Mouse (Mus musculus) left cerebral cortex, postnatal 10 days (tissue): ENCODE results near the gene Pcgf3. TPM values are rescaled to one million over a fixed set of nuclear protein-coding genes. Genes with fewer than 3 reads are reported as not detected.
A peak's percentile ranks its signal among the peaks of the same experiment; 100 is the strongest.

Experiments
- DNase-seq, 2 experiments: peaks; one replicate each; pipeline ENCODE4 v3.0.0; 2021 to 2022; ENCODE audit warnings: low spot score in 2 of 2, mixed read lengths in 1 of 2; ENCODE audit errors: extremely low spot score in 1 of 2
- intact Hi-C: fragments of 180-260 bp; cut with DNase I; formaldehyde crosslinking; loops from one replicate; pipeline ENCODE4 v1.15.1; 2025
- total RNA-seq, 2 experiments: library from RNA; stranded (reverse); gene quantifications; 2 replicates each; pipeline ENCODE4 v1.2.3; 2021

Pcgf3 gene
- total RNA-seq, 2 experiments from 2014 or later: 61.4 to 67.5 TPM

GRCm38 (mm10) chr5:108543516-108544291 is 82.7 kb downstream of the Pcgf3 start:
- intact Hi-C loops: no loop called here
- DNase-seq: no peak

GRCm38 (mm10) chr5:108547636-108548035 is 86.6 kb downstream of the Pcgf3 start:
- no peak for DNase-seq
- intact Hi-C loops: no loop called here

GRCm38 (mm10) chr5:108549137-108549488 is 88.1 kb downstream of the Pcgf3 start:
- DNase-seq: no peak
- intact Hi-C loops: no loop called here

GRCm38 (mm10) chr5:108549489-108550206 is 88.6 kb downstream of the Pcgf3 start, which contains the start of gene Cplx1:
Cplx1 (minus strand) TSS chr5:108550024.
- peak; percentile 44 to 77 for DNase-seq
- intact Hi-C loops: no loop called here

GRCm38 (mm10) chr5:108550207-108550594 is 89.2 kb downstream of the Pcgf3 start:
- intact Hi-C loops: no loop called here
- peak; percentile 20 to 58 for DNase-seq

- DNase-seq: no peak
- intact Hi-C loops: no loop called here
Observed at GRCm38 (mm10) chr5:108554041-108554440, 93.0 kb downstream of the Pcgf3 start.

Other genes starting within 250 kb of the Pcgf3 start
- gene Dr1, start 192.3 kb upstream of the Pcgf3 start, total RNA-seq: 10 to 100 TPM; 36.9 to 37.3 TPM
- 1 to 10 TPM; 7.5 to 7.9 TPM for gene Pigg, start 148.6 kb upstream of the Pcgf3 start, total RNA-seq
- gene Gm42517, start 93.3 kb upstream of the Pcgf3 start, total RNA-seq: 10 to 100 TPM; 64.6 to 67.5 TPM
- not detected for gene Pde6b, start 72.8 kb upstream of the Pcgf3 start, total RNA-seq
- gene Atp5k, start 26.8 kb upstream of the Pcgf3 start, total RNA-seq: 100 to 1,000 TPM; 252 to 262 TPM
- gene Mfsd7a, start 12.3 kb upstream of the Pcgf3 start, total RNA-seq: under 1 TPM; 0.14 to 0.30 TPM
- gene Cplx1, start 88.8 kb downstream of the Pcgf3 start, total RNA-seq: 100 to 1,000 TPM; 381 to 412 TPM
- gene Gak, start 168.5 kb downstream of the Pcgf3 start, total RNA-seq: 10 to 100 TPM; 88.2 to 97.3 TPM
- 10 to 100 TPM; 36.9 to 38.7 TPM for gene Tmem175, start 168.5 kb downstream of the Pcgf3 start, total RNA-seq
- gene Idua, start 199.1 kb downstream of the Pcgf3 start, total RNA-seq: 1 to 10 TPM; 6.7 to 8.2 TPM
- 10 to 100 TPM; 52.6 to 54.6 TPM for gene Dgkq, start 208.4 kb downstream of the Pcgf3 start, total RNA-seq
- gene Slc26a1, start 214.3 kb downstream of the Pcgf3 start, total RNA-seq: 1 to 10 TPM; 2.6 to 2.8 TPM
- gene Fgfrl1, start 231.2 kb downstream of the Pcgf3 start, total RNA-seq: 10 to 100 TPM; 12.5 to 16.2 TPM